Mouse (Mus musculus): ENCODE measurements around the gene Enpp3. TPM values are rescaled to one million over a fixed set of nuclear protein-coding genes. Genes with fewer than 3 reads are reported as not detected.

Gene Enpp3
- polyA plus RNA-seq, 1 experiment, result not detected

DNA sequence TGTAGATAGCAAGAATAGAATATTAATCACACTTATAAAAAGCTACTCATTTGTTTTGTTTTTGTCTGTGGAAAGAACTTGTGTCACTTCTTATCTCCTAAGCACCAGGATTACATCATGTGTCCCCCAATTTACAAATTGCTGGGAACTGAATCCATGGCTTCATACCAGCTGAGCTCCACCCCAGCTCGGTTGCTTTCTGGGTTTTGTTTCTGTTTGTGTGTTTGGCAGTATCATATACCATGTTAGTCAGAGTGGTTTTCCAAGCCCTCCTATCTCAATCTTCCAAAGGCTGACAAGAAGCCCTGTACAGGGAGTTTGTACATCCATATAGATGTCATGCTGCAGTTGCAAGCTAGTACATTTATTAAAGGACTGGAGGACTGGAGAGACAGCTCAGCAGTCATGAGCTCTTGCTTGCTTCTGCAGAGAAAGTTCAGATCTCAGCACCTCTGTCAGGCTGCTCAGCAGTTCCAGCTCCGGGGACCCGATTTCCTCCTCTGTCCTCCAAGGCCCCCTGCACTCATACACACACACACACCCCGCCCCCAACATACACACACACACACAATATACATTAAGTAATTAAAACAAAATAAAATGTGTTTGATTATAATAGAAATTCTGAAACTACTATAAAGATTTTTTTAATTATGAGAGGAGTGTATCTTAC is 6.1 kb downstream of the Enpp3 start:
- 44% methylated on average over 4 of the region's 4 CpGs for WGBS
- no peak overlapping the region for H3K4me3 ChIP-seq (ENCODE audit: insufficient read depth, low read depth, low read length)
- TF ChIP-seq CTCF (IDR thresholded peaks at IDR 0.05; ENCODE audit: insufficient read depth, low read depth, low read length) (no peak), POLR2A (IDR thresholded peaks at IDR 0.05; ENCODE audit: insufficient read depth, low read depth, low read length) (no peak)
- no peaks in the 10 kb centered on the region for H3K4me1 ChIP-seq (ENCODE audit: control insufficient read depth, insufficient read depth, low read length)
- no peak overlapping the region for H3K27ac ChIP-seq (ENCODE audit: insufficient read depth, low read depth, low read length)

DNA sequence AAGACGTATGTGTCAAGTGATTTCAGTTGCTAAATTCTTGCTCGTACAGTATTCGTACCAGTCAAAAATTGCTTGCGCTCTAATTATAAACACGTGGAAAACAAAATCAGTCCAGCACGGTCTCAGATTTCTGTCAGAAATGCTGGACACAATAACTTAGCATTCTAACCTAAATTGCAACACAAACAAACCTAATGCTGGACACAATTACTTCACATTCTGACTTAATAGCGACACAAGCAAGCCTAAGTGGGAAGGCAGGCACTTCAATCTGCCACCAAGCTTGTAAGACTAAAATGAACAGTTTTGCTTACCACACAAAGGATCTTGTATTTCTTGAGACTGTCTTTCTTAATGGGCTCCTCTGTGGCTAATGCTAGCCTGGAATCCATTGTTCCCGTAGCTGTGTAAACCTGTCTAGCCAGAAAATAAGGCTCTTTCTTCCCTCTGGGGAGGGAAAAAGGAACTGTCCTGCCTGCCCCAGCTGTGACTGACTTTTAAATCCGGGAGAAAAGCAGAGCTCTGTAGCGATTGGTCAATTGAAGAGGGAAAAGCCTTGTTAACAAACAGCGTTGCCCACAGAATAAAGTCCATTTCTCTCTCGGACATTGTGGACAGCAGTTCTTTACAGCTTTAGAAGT is 6.8 kb downstream of the Enpp3 start:
- H3K4me1 ChIP-seq (ENCODE audit: control insufficient read depth, insufficient read depth, low read length), result no peaks in the 10 kb centered on the region
- 12% methylated on average over 12 of the region's 12 CpGs for WGBS
- TF ChIP-seq POLR2A (IDR thresholded peaks at IDR 0.05; ENCODE audit: insufficient read depth, low read depth, low read length) (no peak), CTCF (IDR thresholded peaks at IDR 0.05; ENCODE audit: insufficient read depth, low read depth, low read length) (no peak)
- no peak overlapping the region for H3K27ac ChIP-seq (ENCODE audit: insufficient read depth, low read depth, low read length)
- H3K4me3 ChIP-seq (ENCODE audit: insufficient read depth, low read depth, low read length), result no peak overlapping the region

DNA sequence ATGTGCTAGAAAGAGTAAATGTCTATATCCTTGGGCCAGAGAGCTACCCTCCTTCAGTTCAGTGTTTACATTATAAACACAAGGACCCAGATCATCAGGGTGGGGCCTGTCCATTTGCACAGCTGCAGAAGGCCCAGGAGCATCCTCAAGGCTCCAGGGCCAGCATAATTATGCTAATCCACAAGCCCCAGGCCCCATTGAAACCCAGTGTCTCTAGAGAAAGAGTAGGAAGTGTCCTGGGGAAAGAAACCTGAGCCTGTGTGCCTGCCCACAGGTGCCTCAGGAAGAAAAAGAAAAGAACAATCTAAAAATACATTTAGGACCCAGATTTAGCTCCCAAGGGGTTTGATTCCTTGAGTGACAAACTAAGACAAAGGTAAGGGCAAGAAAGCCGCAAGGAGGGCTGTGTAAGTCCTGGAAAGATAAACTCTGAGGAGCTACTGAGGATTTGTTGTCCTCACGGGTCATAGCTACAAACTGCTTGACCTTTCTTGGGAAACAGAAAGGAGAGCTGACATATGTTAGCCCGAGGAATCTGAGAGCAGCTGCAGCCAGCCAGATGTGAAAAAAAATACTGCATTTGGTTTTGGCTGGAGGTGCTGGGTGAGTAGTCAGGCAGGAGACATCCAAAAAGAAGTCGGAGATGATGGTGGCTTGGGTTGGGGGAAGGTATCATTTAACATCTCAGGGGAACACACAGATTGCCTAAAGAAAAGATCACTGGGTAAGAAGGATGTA is 7.8 kb downstream of the Enpp3 start:
- no peak overlapping the region for H3K4me3 ChIP-seq (ENCODE audit: insufficient read depth, low read depth, low read length)
- WGBS, result 61% methylated on average over 4 of the region's 4 CpGs
- no peak overlapping the region for H3K27ac ChIP-seq (ENCODE audit: insufficient read depth, low read depth, low read length)
- H3K4me1 ChIP-seq (ENCODE audit: control insufficient read depth, insufficient read depth, low read length), result no peaks in the 10 kb centered on the region
- TF ChIP-seq POLR2A (IDR thresholded peaks at IDR 0.05; ENCODE audit: insufficient read depth, low read depth, low read length) (no peak), CTCF (IDR thresholded peaks at IDR 0.05; ENCODE audit: insufficient read depth, low read depth, low read length) (no peak)

DNA sequence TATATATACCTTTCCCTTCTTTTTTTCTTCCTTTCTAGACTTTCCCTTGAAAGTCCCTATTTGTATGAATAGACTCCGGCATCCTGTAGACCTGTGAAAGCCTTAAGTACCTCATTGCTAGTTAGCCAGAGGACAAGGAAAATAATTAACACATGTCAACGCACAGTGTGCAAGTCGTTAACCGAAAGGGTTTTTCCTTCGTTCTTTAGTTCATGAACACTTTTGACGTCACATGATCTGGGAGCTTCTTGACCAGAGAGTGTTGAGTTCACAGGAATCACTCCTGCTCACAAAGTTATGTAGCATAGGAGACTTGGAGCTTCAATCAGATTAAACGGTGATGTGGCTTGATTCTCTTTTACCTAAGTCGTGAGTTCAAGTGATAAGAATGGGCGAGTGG is 10.3 kb downstream of the Enpp3 start:
- WGBS, result 84% methylated on average over 9 of the region's 9 CpGs
- H3K27ac ChIP-seq (ENCODE audit: insufficient read depth, low read depth, low read length), result no peak overlapping the region
- H3K4me1 ChIP-seq (ENCODE audit: control insufficient read depth, insufficient read depth, low read length), result no peaks in the 10 kb centered on the region
- TF ChIP-seq POLR2A (IDR thresholded peaks at IDR 0.05; ENCODE audit: insufficient read depth, low read depth, low read length) (no peak), CTCF (IDR thresholded peaks at IDR 0.05; ENCODE audit: insufficient read depth, low read depth, low read length) (no peak)
- H3K4me3 ChIP-seq (ENCODE audit: insufficient read depth, low read depth, low read length), result no peak overlapping the region

DNA sequence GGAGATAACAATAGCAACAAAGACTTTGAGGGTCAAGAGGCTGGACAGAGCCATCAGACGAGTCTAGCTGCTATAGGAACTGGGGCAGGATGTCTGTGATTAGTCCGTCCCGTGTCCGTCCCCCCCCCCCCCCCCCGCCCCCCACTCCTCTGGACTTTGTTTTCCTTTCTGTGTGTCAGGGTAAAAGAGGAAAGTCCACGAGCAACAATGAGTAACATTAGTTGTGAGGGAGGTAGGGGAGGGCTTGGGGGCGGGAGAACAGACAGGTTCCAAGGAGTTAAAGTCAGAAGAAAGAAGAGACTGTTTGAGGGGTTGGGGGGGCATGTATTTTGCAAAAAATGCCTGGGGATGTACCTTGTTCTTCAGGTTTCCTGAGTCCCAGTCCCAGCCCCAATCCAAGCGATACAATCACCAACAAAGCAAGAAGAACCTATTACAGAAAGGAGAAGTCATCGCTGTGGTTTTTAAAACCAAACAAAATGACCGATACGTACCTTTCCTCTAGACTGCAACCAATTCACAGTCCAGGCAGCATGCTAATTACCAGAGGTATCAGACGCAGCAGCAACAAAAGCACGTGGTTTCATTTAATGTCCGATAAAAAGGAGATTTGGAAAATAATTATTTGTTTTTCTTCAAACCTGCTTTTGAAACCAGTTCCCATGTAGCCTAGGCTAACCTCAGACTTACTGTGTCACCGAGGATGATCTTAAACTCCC is 11.1 kb downstream of the Enpp3 start:
- Histone ChIP-seq H3K27ac (ENCODE audit: insufficient read depth, low read depth, low read length) (no peak overlapping the region), H3K4me1 (ENCODE audit: control insufficient read depth, insufficient read depth, low read length) (no peaks in the 10 kb centered on the region), H3K4me3 (ENCODE audit: insufficient read depth, low read depth, low read length) (no peak overlapping the region)
- TF ChIP-seq POLR2A (IDR thresholded peaks at IDR 0.05; ENCODE audit: insufficient read depth, low read depth, low read length) (no peak), CTCF (IDR thresholded peaks at IDR 0.05; ENCODE audit: insufficient read depth, low read depth, low read length) (no peak)
- WGBS, result 77% methylated on average over 15 of the region's 15 CpGs

DNA sequence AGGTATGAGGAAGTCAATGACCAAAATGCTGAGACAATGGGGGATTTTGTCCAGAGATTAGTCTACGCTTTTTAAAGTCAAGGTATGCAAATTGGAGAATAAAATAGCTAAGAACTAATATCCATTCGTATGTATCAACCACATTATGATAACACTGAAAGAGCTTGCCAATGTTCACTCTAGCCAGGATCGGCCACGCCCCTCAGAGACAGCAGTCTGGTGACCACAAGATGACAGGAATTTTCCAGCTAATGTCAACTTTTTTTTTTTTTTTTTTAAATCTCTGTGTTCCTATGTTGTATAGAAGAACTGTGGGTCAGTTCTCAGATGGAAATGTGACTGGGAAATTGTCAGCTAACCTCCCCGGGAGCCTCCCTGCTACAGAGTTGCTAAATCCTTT is 12.2 kb downstream of the Enpp3 start:
- no peak overlapping the region for H3K27ac ChIP-seq (ENCODE audit: insufficient read depth, low read depth, low read length)
- WGBS, result 88% methylated on average over 5 of the region's 5 CpGs
- no peaks in the 10 kb centered on the region for H3K4me1 ChIP-seq (ENCODE audit: control insufficient read depth, insufficient read depth, low read length)
- TF ChIP-seq CTCF (IDR thresholded peaks at IDR 0.05; ENCODE audit: insufficient read depth, low read depth, low read length) (no peak), POLR2A (IDR thresholded peaks at IDR 0.05; ENCODE audit: insufficient read depth, low read depth, low read length) (no peak)
- no peak overlapping the region for H3K4me3 ChIP-seq (ENCODE audit: insufficient read depth, low read depth, low read length)

DNA sequence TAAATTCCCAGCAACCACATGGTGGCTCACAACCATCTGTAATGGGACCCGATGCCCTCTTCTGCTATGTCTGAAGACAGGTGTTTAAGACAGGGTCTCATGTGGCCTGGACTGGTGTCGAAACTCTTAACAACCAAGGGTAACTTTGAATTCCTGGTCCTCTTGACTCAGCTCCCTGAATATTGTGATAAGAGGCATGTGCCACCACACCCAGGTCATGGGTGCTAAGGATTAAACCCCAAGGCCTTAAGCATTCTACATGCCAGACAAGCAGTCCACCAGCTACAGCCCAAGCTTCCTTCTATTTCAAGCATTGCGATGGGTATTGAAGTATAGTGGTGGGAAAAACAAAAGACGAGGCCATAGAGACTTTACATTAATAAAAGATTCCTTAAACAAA is 14.5 kb downstream of the Enpp3 start:
- Histone ChIP-seq H3K4me3 (ENCODE audit: insufficient read depth, low read depth, low read length) (no peak overlapping the region), H3K27ac (ENCODE audit: insufficient read depth, low read depth, low read length) (no peak overlapping the region), H3K4me1 (ENCODE audit: control insufficient read depth, insufficient read depth, low read length) (no peaks in the 10 kb centered on the region)
- TF ChIP-seq CTCF (IDR thresholded peaks at IDR 0.05; ENCODE audit: insufficient read depth, low read depth, low read length) (no peak), POLR2A (IDR thresholded peaks at IDR 0.05; ENCODE audit: insufficient read depth, low read depth, low read length) (no peak)
- 96% methylated on average over 4 of the region's 4 CpGs for WGBS

DNA sequence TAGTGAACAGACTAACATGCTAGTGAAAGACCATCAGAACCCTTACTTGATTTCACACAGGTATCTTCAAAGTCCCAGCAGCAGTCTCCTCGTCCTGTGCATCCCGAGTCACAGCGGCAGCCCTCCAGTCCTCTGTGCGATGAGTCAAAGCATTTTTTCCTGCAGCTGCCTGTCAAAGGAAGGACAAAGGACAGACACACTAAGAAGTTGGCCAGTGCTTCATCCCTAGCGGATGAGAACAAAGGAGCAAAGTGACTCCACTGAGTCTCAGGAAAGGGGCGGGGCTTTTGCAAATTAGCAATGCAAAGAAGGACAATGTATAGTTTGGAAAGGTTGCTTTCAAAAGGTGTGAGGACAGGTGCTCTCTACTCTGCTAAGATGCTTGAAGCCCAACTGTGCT is 16.5 kb downstream of the Enpp3 start:
- H3K4me1 ChIP-seq (ENCODE audit: control insufficient read depth, insufficient read depth, low read length), result no peaks in the 10 kb centered on the region
- TF ChIP-seq POLR2A (IDR thresholded peaks at IDR 0.05; ENCODE audit: insufficient read depth, low read depth, low read length), result no peak
- WGBS, result 43% methylated on average over 6 of the region's 6 CpGs
- H3K4me3 ChIP-seq (ENCODE audit: insufficient read depth, low read depth, low read length), result no peak overlapping the region
- no peak overlapping the region for H3K27ac ChIP-seq (ENCODE audit: insufficient read depth, low read depth, low read length)

All from olfactory bulb, adult 2 months (tissue).